Mouse (Mus musculus) MEL (cell line): Measurements from ENCODE around the gene 1700019N19Rik. TPM values are rescaled to one million over a fixed set of nuclear protein-coding genes. Genes with fewer than 3 reads are reported as not detected.

Experiments used
- DNase-seq: peaks from one replicate; pipeline ENCODE4 v3.0.0; 2011; ENCODE audit warnings: low read depth, low spot score
- H3K27ac ChIP-seq: 2 replicates; pipeline ENCODE4 v1.5.1; 2012; ENCODE audit warnings: low read depth, mild to moderate bottlenecking, control low read depth, low read length, moderate library complexity; ENCODE audit not compliant: control insufficient read depth
- H3K27me3 ChIP-seq, 2 experiments: fragments of 150-350 bp in 1 of 2; sonication (generic) in 1 of 2; 2 replicates each; pipeline ENCODE4 v1.6.1; 2012; ENCODE audit warnings: low read length in 2 of 2, mild to moderate bottlenecking in 2 of 2, improper control_type of control experiment in 1 of 2, moderate library complexity in 1 of 2; ENCODE audit not compliant: insufficient read depth in 2 of 2, control insufficient read depth in 1 of 2
- H3K36me3 ChIP-seq, 2 experiments: 2 replicates each; pipeline ENCODE4 v1.6.1; 2012 to 2014; ENCODE audit warnings: low read length in 2 of 2, improper control_type of control experiment in 1 of 2, inconsistent platforms in 1 of 2, mild to moderate bottlenecking in 1 of 2; ENCODE audit not compliant: insufficient read depth in 2 of 2, control insufficient read depth in 1 of 2
- H3K4me1 ChIP-seq, 2 experiments: fragments of 150-350 bp in 1 of 2; sonication (generic) in 1 of 2; 2 replicates each; pipeline ENCODE4 v1.6.1; 2012; ENCODE audit warnings: low read length in 2 of 2, improper control_type of control experiment in 1 of 2, mild to moderate bottlenecking in 1 of 2; ENCODE audit not compliant: insufficient read depth in 2 of 2, control insufficient read depth in 1 of 2
- H3K4me3 ChIP-seq, 2 experiments: fragments of 150-350 bp in 1 of 2; sonication (generic) in 1 of 2; 2 replicates each; pipeline ENCODE4 v1.5.1; 2012; ENCODE audit warnings: low read depth in 2 of 2, low read length in 2 of 2, mild to moderate bottlenecking in 2 of 2, moderate library complexity in 2 of 2, control low read depth in 1 of 2, improper control_type of control experiment in 1 of 2; ENCODE audit not compliant: control insufficient read depth in 1 of 2, insufficient read depth in 1 of 2
- H3K79me2 ChIP-seq: 2 replicates; pipeline ENCODE4 v1.6.1; 2012; ENCODE audit warnings: mild to moderate bottlenecking, low read length, moderate library complexity; ENCODE audit not compliant: control insufficient read depth, poor library complexity, insufficient read depth
- H3K9ac ChIP-seq: 2 replicates; pipeline ENCODE4 v1.6.1; 2012; ENCODE audit warnings: low read depth, mild to moderate bottlenecking, control low read depth, low read length, moderate library complexity; ENCODE audit not compliant: control insufficient read depth, poor library complexity, severe bottlenecking
- H3K9me3 ChIP-seq: fragments of 150-350 bp; sonication (generic); replicated peaks from 2 replicates; pipeline ENCODE4 v1.6.1; 2012; ENCODE audit warnings: mild to moderate bottlenecking, low read length, improper control_type of control experiment, moderate library complexity; ENCODE audit not compliant: insufficient read depth
- CHD2 ChIP-seq: IDR thresholded peaks from 2 replicates; pipeline ENCODE4 v1.6.1; 2011; ENCODE audit warnings: low read length, improper control_type of control experiment
- CTCF ChIP-seq, 3 experiments: IDR thresholded peaks in 2 of 3; conservative IDR thresholded peaks in 1 of 3; 2 replicates each; pipeline ENCODE4 v1.5.1; 2011 to 2012; ENCODE audit warnings: low read length in 3 of 3, low read depth in 2 of 3, mild to moderate bottlenecking in 2 of 3, improper control_type of control experiment in 1 of 3, inconsistent platforms in 1 of 3, mixed read lengths in 1 of 3, moderate library complexity in 1 of 3; ENCODE audit not compliant: control insufficient read depth in 1 of 3, insufficient read depth in 1 of 3, poor library complexity in 1 of 3, severe bottlenecking in 1 of 3
- E2F4 ChIP-seq: IDR thresholded peaks from 2 replicates; pipeline ENCODE4 v1.6.1; 2011; ENCODE audit warnings: low read depth, low read length, improper control_type of control experiment, borderline replicate concordance
- ELF1 ChIP-seq: IDR thresholded peaks from 2 replicates; pipeline ENCODE4 v1.6.1; 2014; ENCODE audit warnings: low read depth, mild to moderate bottlenecking, inconsistent platforms, low read length, improper control_type of control experiment, moderate library complexity
- EP300 ChIP-seq, 2 experiments: IDR thresholded peaks; 2 replicates each; pipeline ENCODE4 v1.6.1; 2011; ENCODE audit warnings: improper control_type of control experiment in 2 of 2, low read length in 2 of 2, low read depth in 1 of 2, mild to moderate bottlenecking in 1 of 2
- ETS1 ChIP-seq: IDR thresholded peaks from 2 replicates; pipeline ENCODE4 v1.6.1; 2012; ENCODE audit warnings: low read depth, mild to moderate bottlenecking, inconsistent platforms, low read length, improper control_type of control experiment, moderate library complexity
- GABPA ChIP-seq: IDR thresholded peaks from 2 replicates; pipeline ENCODE4 v1.6.1; 2012; ENCODE audit warnings: low read depth, mild to moderate bottlenecking, inconsistent platforms, low read length, improper control_type of control experiment, moderate library complexity
- GATA1 ChIP-seq: IDR thresholded peaks from 2 replicates; pipeline ENCODE4 v1.6.1; 2011; ENCODE audit warnings: low read depth, low read length, improper control_type of control experiment
- HCFC1 ChIP-seq: IDR thresholded peaks from 2 replicates; pipeline ENCODE4 v1.6.1; 2012; ENCODE audit warnings: low read depth, mild to moderate bottlenecking, inconsistent platforms, low read length, improper control_type of control experiment, moderate library complexity
- JUND ChIP-seq: IDR thresholded peaks from 2 replicates; pipeline ENCODE4 v1.6.1; 2011; ENCODE audit warnings: low read depth, mild to moderate bottlenecking, improper control_type of control experiment, low read length
- KAT2A ChIP-seq: conservative IDR thresholded peaks from 2 replicates; pipeline ENCODE4 v1.6.1; 2012; ENCODE audit warnings: low read depth, low read length, improper control_type of control experiment, inconsistent platforms
- MAFK ChIP-seq: IDR thresholded peaks from 2 replicates; pipeline ENCODE4 v1.6.1; 2011; ENCODE audit warnings: low read depth, mild to moderate bottlenecking, low read length, improper control_type of control experiment, borderline replicate concordance
- MEF2A ChIP-seq: IDR thresholded peaks from 2 replicates; pipeline ENCODE4 v1.6.1; 2014; ENCODE audit warnings: low read depth, mild to moderate bottlenecking, inconsistent platforms, low read length, improper control_type of control experiment; ENCODE audit not compliant: poor library complexity, insufficient replicate concordance, severe bottlenecking; ENCODE audit errors: extremely low read depth
- MXI1 ChIP-seq: IDR thresholded peaks from 2 replicates; pipeline ENCODE4 v1.6.1; 2011; ENCODE audit warnings: mild to moderate bottlenecking, low read depth, low read length, improper control_type of control experiment
- MYB ChIP-seq: IDR thresholded peaks from 2 replicates; pipeline ENCODE4 v1.6.1; 2011; ENCODE audit warnings: mild to moderate bottlenecking, low read depth, low read length, improper control_type of control experiment
- MYC ChIP-seq: IDR thresholded peaks from 2 replicates; pipeline ENCODE4 v1.6.1; 2011; ENCODE audit warnings: low read depth, mild to moderate bottlenecking, low read length, improper control_type of control experiment, moderate library complexity
- NRF1 ChIP-seq: IDR thresholded peaks from 2 replicates; pipeline ENCODE4 v1.6.1; 2014; ENCODE audit warnings: low read depth, mild to moderate bottlenecking, inconsistent platforms, low read length, improper control_type of control experiment, moderate library complexity; ENCODE audit not compliant: poor library complexity, insufficient read depth, severe bottlenecking
- POLR2A ChIP-seq, 2 experiments: IDR thresholded peaks; 2 replicates each; pipeline ENCODE4 v1.6.1; 2011 to 2012; ENCODE audit warnings: low read length in 2 of 2, mild to moderate bottlenecking in 2 of 2, control low read depth in 1 of 2, improper control_type of control experiment in 1 of 2, low read depth in 1 of 2, moderate library complexity in 1 of 2; ENCODE audit not compliant: control insufficient read depth in 1 of 2, insufficient read depth in 1 of 2, poor library complexity in 1 of 2
- POLR2AphosphoS2 ChIP-seq: IDR thresholded peaks from 2 replicates; pipeline ENCODE4 v1.6.1; 2011; ENCODE audit warnings: low read length, improper control_type of control experiment
- POLR2AphosphoS5 ChIP-seq: IDR thresholded peaks from 2 replicates; pipeline ENCODE4 v1.6.1; 2012; ENCODE audit warnings: low read depth, borderline replicate concordance, mild to moderate bottlenecking, inconsistent platforms, low read length, moderate library complexity, mixed read lengths
- RAD21 ChIP-seq: IDR thresholded peaks from 2 replicates; pipeline ENCODE4 v1.6.1; 2011; ENCODE audit warnings: mild to moderate bottlenecking, low read depth, low read length, improper control_type of control experiment
- SMC3 ChIP-seq: IDR thresholded peaks from 2 replicates; pipeline ENCODE4 v1.6.1; 2011; ENCODE audit warnings: low read depth, low read length, improper control_type of control experiment
- TBP ChIP-seq: IDR thresholded peaks from 2 replicates; pipeline ENCODE4 v1.8.0; 2011; ENCODE audit warnings: low read depth, low read length, improper control_type of control experiment
- TCF12 ChIP-seq: IDR thresholded peaks from 2 replicates; pipeline ENCODE4 v1.6.1; 2014; ENCODE audit warnings: low read depth, mild to moderate bottlenecking, inconsistent platforms, low read length, improper control_type of control experiment, moderate library complexity
- USF1 ChIP-seq: IDR thresholded peaks from 2 replicates; pipeline ENCODE4 v1.6.1; 2014; ENCODE audit warnings: low read depth, mild to moderate bottlenecking, inconsistent platforms, low read length, improper control_type of control experiment, moderate library complexity
- USF2 ChIP-seq, 2 experiments: IDR thresholded peaks; 2 replicates each; pipeline ENCODE4 v1.6.1; 2011 to 2012; ENCODE audit warnings: improper control_type of control experiment in 2 of 2, low read length in 2 of 2, borderline replicate concordance in 1 of 2, inconsistent platforms in 1 of 2, low read depth in 1 of 2, mild to moderate bottlenecking in 1 of 2; ENCODE audit not compliant: insufficient read depth in 1 of 2
- ZKSCAN1 ChIP-seq: IDR thresholded peaks from 2 replicates; pipeline ENCODE4 v1.6.1; 2012; ENCODE audit warnings: low read depth, mild to moderate bottlenecking, inconsistent platforms, low read length, improper control_type of control experiment, moderate library complexity
- ZMIZ1 ChIP-seq: IDR thresholded peaks from 2 replicates; pipeline ENCODE4 v1.6.1; 2012; ENCODE audit warnings: low read depth, mild to moderate bottlenecking, inconsistent platforms, low read length, improper control_type of control experiment, moderate library complexity
- ZNF384 ChIP-seq: IDR thresholded peaks from 2 replicates; pipeline ENCODE4 v1.6.1; 2012; ENCODE audit warnings: low read depth, mild to moderate bottlenecking, inconsistent platforms, low read length, improper control_type of control experiment
- polyA plus RNA-seq, 2 experiments: library from polyadenylated mRNA; stranded (reverse) in 1 of 2; unstranded in 1 of 2; fragments of >175 nt in 1 of 2; fragments of >200 nt in 1 of 2; gene quantifications; 2 replicates each; pipeline versions ENCODE4 v1.2.1 to v1.2.4; 2012; ENCODE audit warnings: low replicate concordance in 2 of 2, low read depth in 1 of 2; ENCODE audit not compliant: insufficient read length in 2 of 2, insufficient read depth in 1 of 2, missing spikeins in 1 of 2
- total RNA-seq: library from RNA; depleted of rRNA; stranded (reverse); fragments of 300-350 nt; gene quantifications from 2 replicates; pipeline ENCODE4 v1.2.3, GENCODE M21; 2012

Gene 1700019N19Rik
- total and polyA plus RNA-seq, 3 experiments = not detected

GRCm38 (mm10) chr19:58831280-58831922, 37.1 kb upstream of the 1700019N19Rik start:
- Histone ChIP-seq H3K4me3 (no peak overlapping the region), H3K9me3 (no peaks in the 10 kb centered on the region), H3K79me2 (no peaks in the 10 kb centered on the region), H3K27ac (no peak overlapping the region), H3K9ac (no peak overlapping the region), H3K27me3 (no peaks in the 10 kb centered on the region), H3K36me3 (no peaks in the 10 kb centered on the region), H3K4me1 (no peaks in the 10 kb centered on the region)
- DNase-seq = no peak
- TF ChIP-seq ELF1 (no peak), JUND (no peak), MYC (no peak), USF2 (IDR thresholded peaks at IDR 0.05; ENCODE audit: borderline replicate concordance in 1 of 2, insufficient read depth in 1 of 2, low read depth in 1 of 2, low read length in 2 of 2) (no peak), KAT2A (no peak), CHD2 (no peak), TCF12 (no peak), CTCF (IDR thresholded peaks at IDR 0.05 in 2 of 3, conservative IDR thresholded peaks at IDR 0.05 in 1 of 3; ENCODE audit: control insufficient read depth in 1 of 3, insufficient read depth in 1 of 3, low read depth in 2 of 3, low read length in 3 of 3, poor library complexity in 1 of 3, severe bottlenecking in 1 of 3) (no peak), E2F4 (no peak), GABPA (no peak), ZNF384 (no peak), MEF2A (no peak), MYB (no peak), ETS1 (no peak), USF1 (no peak), HCFC1 (no peak), EP300 (IDR thresholded peaks at IDR 0.05; ENCODE audit: low read depth in 1 of 2, low read length in 2 of 2) (no peak), ZMIZ1 (no peak), MAFK (no peak)

GRCm38 (mm10) chr19:58830182-58830581, 35.9 kb upstream of the 1700019N19Rik start:
- TF ChIP-seq TCF12 (no peak), GATA1 (no peak), TBP (no peak), ELF1 (no peak), POLR2A (IDR thresholded peaks at IDR 0.05; ENCODE audit: control insufficient read depth in 1 of 2, insufficient read depth in 1 of 2, low read depth in 1 of 2, low read length in 2 of 2, poor library complexity in 1 of 2) (no peak), MYC (no peak), POLR2AphosphoS5 (no peak), MYB (no peak), USF1 (no peak), CTCF (IDR thresholded peaks at IDR 0.05 in 2 of 3, conservative IDR thresholded peaks at IDR 0.05 in 1 of 3; ENCODE audit: control insufficient read depth in 1 of 3, insufficient read depth in 1 of 3, low read depth in 2 of 3, low read length in 3 of 3, poor library complexity in 1 of 3, severe bottlenecking in 1 of 3) (no peak), ZMIZ1 (no peak), USF2 (IDR thresholded peaks at IDR 0.05; ENCODE audit: borderline replicate concordance in 1 of 2, insufficient read depth in 1 of 2, low read depth in 1 of 2, low read length in 2 of 2) (no peak), JUND (no peak), MEF2A (no peak), NRF1 (no peak), MXI1 (no peak), RAD21 (no peak), ZKSCAN1 (no peak), SMC3 (no peak), POLR2AphosphoS2 (no peak)
- no peak for DNase-seq
- Histone ChIP-seq H3K27me3 (no peaks in the 10 kb centered on the region), H3K9me3 (no peaks in the 10 kb centered on the region), H3K4me3 (no peak overlapping the region), H3K36me3 (no peaks in the 10 kb centered on the region), H3K9ac (no peak overlapping the region), H3K27ac (no peak overlapping the region), H3K79me2 (no peaks in the 10 kb centered on the region), H3K4me1 (no peaks in the 10 kb centered on the region)
